28 mouse cellular contexts compared by ENCODE assay signal in genomic region chr9:123949432-123949831, GRCm38 (mm10). TPM values are rescaled to one million over a fixed set of nuclear protein-coding genes. Genes with fewer than 3 reads are reported as not detected.
DNase-seq lines count a peak whose midpoint lies in the region; ATAC-seq and TF ChIP-seq lines count a peak whose summit lies in the region.
"Had no signal": no experiment of that assay in that cellular context is flagged by ENCODE, and none has a peak within 500 bp of the region (broad histone marks: within the 10 kb centered on the region; RNA-seq: fewer than 3 reads in every experiment).

No protein-coding gene starts in this region.

- 65% methylated on average over 2 of the region's 2 CpGs for WGBS in liver, postnatal 0 days (ENCODE audit: insufficient replicate concordance)
- 42% methylated on average over 2 of the region's 2 CpGs for WGBS in macrophage (ENCODE audit: missing documents)
- 90% methylated on average over 2 of the region's 2 CpGs for WGBS in hindbrain, embryonic 14.5 days

- ATAC-seq in liver, postnatal 0 days = no peak
- no peak for ATAC-seq in hindbrain, embryonic 14.5 days (ENCODE audit: low FRiP score)
- ATAC-seq: CD4-positive, CD25-positive, alpha-beta regulatory T cell, adult 4 months; forebrain, embryonic 13.5 days; forebrain, postnatal 0 days; hindbrain, postnatal 0 days had no signal

- peaks cover 24% of the 10 kb centered on the region for H3K4me1 ChIP-seq in liver, postnatal 0 days (ENCODE audit: insufficient read depth)
- no peaks in the 10 kb centered on the region for H3K4me1 ChIP-seq in hindbrain, embryonic 14.5 days (replicated peaks; ENCODE audit: control insufficient read depth, insufficient read depth, low read length)
- H3K4me1 ChIP-seq: embryonic facial prominence, embryonic 10.5 days; forebrain, embryonic 13.5 days; hindbrain, embryonic 12.5 days had no signal

- H3K4me3 ChIP-seq in gastrocnemius, adult 2 months = no peak overlapping the region
- no peak overlapping the region for H3K4me3 ChIP-seq in liver, postnatal 0 days (ENCODE audit: low read depth, low read length)
- no peak overlapping the region for H3K4me3 ChIP-seq in macrophage (ENCODE audit: inconsistent target)
- no peak overlapping the region for H3K4me3 ChIP-seq in hindbrain, embryonic 14.5 days (replicated peaks; ENCODE audit: low read length)
- H3K4me3 ChIP-seq: embryonic facial prominence, embryonic 10.5 days; forebrain, embryonic 13.5 days; hindbrain, embryonic 12.5 days had no signal

- DNase-seq in gastrocnemius, adult 2 months = no peak
- no peak for DNase-seq in gastrocnemius, postnatal 14 days
- no peak for DNase-seq in liver, postnatal 0 days
- no peak for DNase-seq in liver
- no peak for DNase-seq in urinary bladder, postnatal 25 days (ENCODE audit: low spot score)
- no peak for DNase-seq in hindbrain, embryonic 14.5 days (ENCODE audit: low spot score)
- DNase-seq: adrenal gland, adult 8-10 months; adrenal gland, postnatal 36 days; B cell, adult 2 months; cerebellum, adult 11-12 months; cerebellum, adult 9-10 months; cerebellum, postnatal 25 days; forebrain, postnatal 0 days; gastrocnemius, postnatal 36 days; heart, postnatal 10 days; heart, postnatal 4 days had no signal

- no peaks in the 10 kb centered on the region for H3K9me3 ChIP-seq in liver, postnatal 0 days (ENCODE audit: low read length)
- H3K9me3 ChIP-seq in hindbrain, embryonic 14.5 days (ENCODE audit: control insufficient read depth, low read length) = no peaks in the 10 kb centered on the region
- H3K9me3 ChIP-seq: embryonic facial prominence, embryonic 10.5 days; forebrain, embryonic 13.5 days; G1E; hindbrain, embryonic 12.5 days had no signal

- peak overlapping the region; percentile 46 for H3K27ac ChIP-seq in gastrocnemius, adult 2 months
- peak overlapping the region; percentile 45; the same call in 1 of the 2 replicates for H3K27ac ChIP-seq in liver, postnatal 0 days (ENCODE audit: low read depth)
- peak overlapping the region; percentile 91 for H3K27ac ChIP-seq in macrophage
- no peak overlapping the region for H3K27ac ChIP-seq in hindbrain, embryonic 14.5 days
- H3K27ac ChIP-seq: embryonic facial prominence, embryonic 10.5 days; forebrain, embryonic 13.5 days; hindbrain, embryonic 12.5 days; hindbrain, postnatal 0 days had no signal

- no peak for TF ChIP-seq EP300 in liver, postnatal 0 days (IDR thresholded peaks at IDR 0.05; ENCODE audit: low read depth)

- no peaks in the 10 kb centered on the region for H3K79me2 ChIP-seq in macrophage (ENCODE audit: inconsistent target)

- no peaks in the 10 kb centered on the region for H3K27me3 ChIP-seq in liver, postnatal 0 days (ENCODE audit: insufficient read depth, low read length)
- H3K27me3 ChIP-seq in hindbrain, embryonic 14.5 days (ENCODE audit: control insufficient read depth, insufficient read depth, low read length) = no peaks in the 10 kb centered on the region
- H3K27me3 ChIP-seq: forebrain, embryonic 13.5 days; hindbrain, embryonic 12.5 days had no signal

- no peaks in the 10 kb centered on the region for H3K36me3 ChIP-seq in liver, postnatal 0 days (replicated peaks; ENCODE audit: insufficient read depth, low read length)
- H3K36me3 ChIP-seq in macrophage (ENCODE audit: inconsistent target) = no peaks in the 10 kb centered on the region
- no peaks in the 10 kb centered on the region for H3K36me3 ChIP-seq in hindbrain, embryonic 14.5 days (replicated peaks; ENCODE audit: control insufficient read depth, insufficient read depth)
- H3K36me3 ChIP-seq: embryonic facial prominence, embryonic 10.5 days; G1E; hindbrain, embryonic 12.5 days had no signal

- H3K9ac ChIP-seq in liver, postnatal 0 days (replicated peaks) = no peak overlapping the region
- H3K9ac ChIP-seq in hindbrain, embryonic 14.5 days = no peak overlapping the region
- H3K9ac ChIP-seq: forebrain, embryonic 13.5 days; forebrain, postnatal 0 days; hindbrain, embryonic 12.5 days had no signal

- no peak for TF ChIP-seq CTCF in gastrocnemius, adult 2 months (IDR thresholded peaks at IDR 0.05)
- TF ChIP-seq CTCF in liver, postnatal 0 days (IDR thresholded peaks at IDR 0.05; ENCODE audit: low read depth) = no peak

- intact Hi-C loops in gastrocnemius, adult 2 months (cut with DNase I) = no loop called here
- intact Hi-C loops in gastrocnemius, postnatal 14 days (cut with DNase I; ENCODE audit: low total_unique reads) = no loop called here

- no peak overlapping the region for H3K4me2 ChIP-seq in liver, postnatal 0 days (ENCODE audit: low read depth, low read length)
- no peak overlapping the region for H3K4me2 ChIP-seq in hindbrain, embryonic 14.5 days (replicated peaks)
- H3K4me2 ChIP-seq: forebrain, embryonic 13.5 days; hindbrain, embryonic 12.5 days had no signal

RNA-seq across cellular contexts. Expression of gene Ccr1, which starts 19.1 kb away (rescaled TPM):
- under 1 TPM in 1 of 2 experiments, not detected in 1; 0.13 TPM for total RNA-seq in gastrocnemius, adult 2 months (2021)
- 1 to 10 TPM in 1 of 2 experiments, under 1 TPM in 1; 0.55 to 1.1 TPM for total RNA-seq in gastrocnemius, postnatal 14 days (2021)
- 2.9 and 3.0 TPM in 2 replicates for polyA plus RNA-seq in liver, postnatal 0 days (2015; fragmentation: Nextera tagmentation; extraction: Ambion mirVana)
- 100 to 1,000 TPM in 1 of 26 experiments, 10 to 100 TPM in 15, 1 to 10 TPM in 10; 3.2 to 114 (median 15.1) TPM for total RNA-seq in macrophage (2018; cell fraction: chromatin; rRNA removed)
- total RNA-seq in macrophage (2018; cell fraction: cytosol; rRNA removed) = 100 to 1,000 TPM in 2 of 26 experiments, 10 to 100 TPM in 24; 12.2 to 163 (median 31.0) TPM
- total RNA-seq in macrophage (2018; cell fraction: nucleus; rRNA removed) = 100 to 1,000 TPM in 5 of 26 experiments, 10 to 100 TPM in 21; 15.0 to 152 (median 47.8) TPM
- 22.8 to 148 TPM (median 64.7 TPM) in 3 replicates for polyA plus RNA-seq in macrophage (2018)
- 0.53 and 1.5 TPM in 2 replicates for polyA plus RNA-seq in hindbrain, embryonic 14.5 days (2014; fragmentation: Nextera tagmentation; extraction: Ambion mirVana)

RNA-seq across cellular contexts. Expression of gene Ccr1l1, which starts 28.8 kb away (rescaled TPM):
- total RNA-seq in gastrocnemius, adult 2 months (2021) = not detected
- not detected for total RNA-seq in gastrocnemius, postnatal 14 days (2021)
- 0.09 TPM in 1 of 2 replicates, not detected in the other for polyA plus RNA-seq in liver, postnatal 0 days (2015; fragmentation: Nextera tagmentation; extraction: Ambion mirVana)
- total RNA-seq in macrophage (2018; cell fraction: chromatin; rRNA removed) = 1 to 10 TPM in 20 of 26 experiments, under 1 TPM in 2, not detected in 4; 0.77 to 3.9 (median 1.5) TPM
- 1 to 10 TPM in 4 of 26 experiments, under 1 TPM in 22; 0.24 to 1.5 (median 0.67) TPM for total RNA-seq in macrophage (2018; cell fraction: cytosol; rRNA removed)
- 1 to 10 TPM in 23 of 26 experiments, under 1 TPM in 3; 0.79 to 4.5 (median 2.0) TPM for total RNA-seq in macrophage (2018; cell fraction: nucleus; rRNA removed)
- 0.27 to 1.4 TPM (median 1.0 TPM) in 3 replicates for polyA plus RNA-seq in macrophage (2018)
- polyA plus RNA-seq in hindbrain, embryonic 14.5 days (2014; fragmentation: Nextera tagmentation; extraction: Ambion mirVana) = not detected in 2 replicates
- total RNA-seq: adrenal gland, adult 8-10 months; adrenal gland, postnatal 36 days; forebrain, postnatal 0 days; gastrocnemius, adult 18-20 months; gastrocnemius, postnatal 36 days; heart, adult 8-10 months; heart, postnatal 10 days; heart, postnatal 4 days; hindbrain, postnatal 0 days had no signal
- polyA plus RNA-seq: CD4-positive, CD25-positive, alpha-beta regulatory T cell, adult 4 months; embryonic facial prominence, embryonic 10.5 days; embryonic facial prominence, embryonic 14.5 days; forebrain, embryonic 13.5 days; forebrain, postnatal 0 days; G1E; heart, embryonic 14.5 days; hindbrain, embryonic 12.5 days; hindbrain, postnatal 0 days; intestine, embryonic 14.5 days had no signal
